Mouse (Mus musculus) forebrain, embryonic 11.5 days (tissue): ENCODE data around the gene Zfp715. TPM values are rescaled to one million over a fixed set of nuclear protein-coding genes. Genes with fewer than 3 reads are reported as not detected.
"Not testable (repeated sequence)": the region's sequence is repeated elsewhere in the genome, so short reads cannot be mapped to it uniquely, and the experiment has no call there.

ENCODE experiments used
- ATAC-seq: fragments of 200-750 bp; cut with Nextera tagmentation; replicated peaks from 2 replicates; pipeline ENCODE4 v1.8.0; 2017; ENCODE audit warnings: moderate TSS enrichment; ENCODE audit not compliant: low FRiP score
- DNase-seq: peaks from one replicate; pipeline ENCODE4 v3.0.0-alpha.2; 2017; ENCODE audit warnings: low spot score
- H3K27ac ChIP-seq: fragments of 300-500 bp; sonication (generic); 2 replicates; pipeline ENCODE4 v1.5.1; 2014; ENCODE audit warnings: low read depth, low read length
- H3K27me3 ChIP-seq: fragments of 300-500 bp; sonication (generic); 2 replicates; pipeline ENCODE4 v1.6.1; 2014; ENCODE audit warnings: mild to moderate bottlenecking, low read length, mixed read lengths; ENCODE audit not compliant: control insufficient read depth, insufficient read depth
- H3K36me3 ChIP-seq: fragments of 300-500 bp; sonication (generic); 2 replicates; pipeline ENCODE4 v1.6.1; 2014; ENCODE audit warnings: mild to moderate bottlenecking, low read length, moderate library complexity, mixed read lengths; ENCODE audit not compliant: control insufficient read depth, insufficient read depth
- H3K4me1 ChIP-seq: fragments of 300-500 bp; sonication (generic); replicated peaks from 2 replicates; pipeline ENCODE4 v1.6.1; 2014; ENCODE audit warnings: low read length, mixed read lengths; ENCODE audit not compliant: control insufficient read depth, insufficient read depth
- H3K4me2 ChIP-seq: fragments of 300-500 bp; sonication (generic); 2 replicates; pipeline ENCODE4 v1.6.1; 2014; ENCODE audit warnings: low read depth, mild to moderate bottlenecking, low read length, moderate library complexity, mixed read lengths; ENCODE audit not compliant: severe bottlenecking
- H3K4me3 ChIP-seq: fragments of 300-500 bp; sonication (generic); 2 replicates; pipeline ENCODE4 v1.5.1; 2014; ENCODE audit warnings: low read depth, low read length
- H3K9ac ChIP-seq: fragments of 300-500 bp; sonication (generic); 2 replicates; pipeline ENCODE4 v1.6.1; 2014; ENCODE audit warnings: low read length
- H3K9me3 ChIP-seq: fragments of 300-500 bp; sonication (generic); 2 replicates; pipeline ENCODE4 v1.6.1; 2016; ENCODE audit warnings: low read length, mixed read lengths; ENCODE audit not compliant: control insufficient read depth
- WGBS: fragments of 180-500 bp; shearing (Covaris S2); extraction: QIAGEN DNeasy Blood & Tissue Kit; methylation state at CpG from one replicate; pipeline ENCODE4 v1.1.7; 2014; 5-methylcytosine and 5-hydroxymethylcytosine counted together
- polyA plus RNA-seq: library from polyadenylated mRNA; unstranded; fragments of >200 nt; fragmentation: Nextera tagmentation; extraction: Ambion mirVana; gene quantifications from 2 replicates; pipeline ENCODE4 v1.2.1, GENCODE M21; 2014

Gene Zfp715
- polyA plus RNA-seq, 1 experiment from 2014 or later: 14.5 TPM

GRCm38 (mm10) chr7:43277401-43277800 lies 35.7 kb downstream of the Zfp715 start:
- H3K27me3 ChIP-seq: no peaks in the 10 kb centered on the region
- no peak overlapping the region for H3K4me2 ChIP-seq
- no peak overlapping the region for H3K4me3 ChIP-seq
- 73% methylated on average over 5 of the region's 5 CpGs for WGBS
- H3K9ac ChIP-seq: no peak overlapping the region
- no peaks in the 10 kb centered on the region; the same call in 1 of the 2 replicates for H3K9me3 ChIP-seq
- ATAC-seq (no peak), DNase-seq (no peak)
- no peaks in the 10 kb centered on the region for H3K4me1 ChIP-seq
- no peaks in the 10 kb centered on the region for H3K36me3 ChIP-seq
- H3K27ac ChIP-seq: no peak overlapping the region

- not testable (repeated sequence) for H3K9me3 ChIP-seq, H3K4me3 ChIP-seq, H3K9ac ChIP-seq, H3K27me3 ChIP-seq, H3K36me3 ChIP-seq, H3K4me2 ChIP-seq, H3K27ac ChIP-seq, DNase-seq, ATAC-seq, H3K4me1 ChIP-seq
- 54% methylated on average over 6 of the region's 7 CpGs for WGBS
These were observed 36.9 kb downstream of the Zfp715 start for GRCm38 (mm10) chr7:43276178-43276577.

GRCm38 (mm10) chr7:43273476-43273875 lies 39.6 kb downstream of the Zfp715 start:
- Histone ChIP-seq H3K9ac (no peak overlapping the region), H3K4me1 (no peaks in the 10 kb centered on the region), H3K9me3 (no peaks in the 10 kb centered on the region; the same call in 1 of the 2 replicates), H3K27me3 (no peaks in the 10 kb centered on the region), H3K36me3 (no peaks in the 10 kb centered on the region), H3K4me3 (no peak overlapping the region), H3K27ac (no peak overlapping the region), H3K4me2 (no peak overlapping the region)
- DNase-seq: no peak
- 85% methylated on average over 1 of the region's 1 CpGs for WGBS
- no peak for ATAC-seq

- ATAC-seq, H3K4me1 ChIP-seq, H3K27ac ChIP-seq, H3K9ac ChIP-seq, H3K4me2 ChIP-seq, H3K36me3 ChIP-seq, DNase-seq, H3K9me3 ChIP-seq, H3K4me3 ChIP-seq, H3K27me3 ChIP-seq: not testable (repeated sequence)
- 86% methylated on average over 13 of the region's 13 CpGs for WGBS
These were observed 45.7 kb downstream of the Zfp715 start for GRCm38 (mm10) chr7:43267359-43267758.

GRCm38 (mm10) chr7:43253540-43253939 lies 59.6 kb downstream of the Zfp715 start:
- H3K4me2 ChIP-seq: no peak overlapping the region
- no peaks in the 10 kb centered on the region for H3K36me3 ChIP-seq
- WGBS: 82% methylated on average over 7 of the region's 7 CpGs
- no peaks in the 10 kb centered on the region for H3K4me1 ChIP-seq
- ATAC-seq (no peak), DNase-seq (no peak)
- H3K9ac ChIP-seq: no peak overlapping the region
- no peaks in the 10 kb centered on the region for H3K27me3 ChIP-seq
- H3K9me3 ChIP-seq: peaks cover 3% of the 10 kb centered on the region; the same call in 1 of the 2 replicates
- H3K27ac ChIP-seq: no peak overlapping the region
- no peak overlapping the region for H3K4me3 ChIP-seq

- DNase-seq, H3K9me3 ChIP-seq, H3K27ac ChIP-seq, H3K36me3 ChIP-seq, H3K4me2 ChIP-seq, H3K4me1 ChIP-seq, H3K4me3 ChIP-seq, H3K9ac ChIP-seq, ATAC-seq, H3K27me3 ChIP-seq: not testable (repeated sequence)
- 73% methylated on average over 1 of the region's 1 CpGs for WGBS
These were observed 62.4 kb downstream of the Zfp715 start for GRCm38 (mm10) chr7:43250718-43251117.

Other genes starting within 250 kb of the Zfp715 start
- gene Zfp936, start 199.1 kb downstream of the Zfp715 start, polyA plus RNA-seq: not detected in 2 replicates
- gene Siglecf, start 38.0 kb upstream of the Zfp715 start, polyA plus RNA-seq: 0.16 and 0.23 TPM in 2 replicates
- 0.04 TPM in 1 of 2 replicates, not detected in the other for gene Siglecg, start 94.9 kb upstream of the Zfp715 start, polyA plus RNA-seq
- gene Lim2, start 114.4 kb upstream of the Zfp715 start, polyA plus RNA-seq: not detected in 2 replicates
- not detected in 2 replicates for gene Nkg7, start 123.8 kb upstream of the Zfp715 start, polyA plus RNA-seq
- not detected in 2 replicates for gene Cldnd2, start 127.5 kb upstream of the Zfp715 start, polyA plus RNA-seq
- 193 and 201 TPM in 2 replicates for gene Etfb, start 130.8 kb upstream of the Zfp715 start, polyA plus RNA-seq
- not detected in 2 replicates for gene Gm45233, start 130.8 kb upstream of the Zfp715 start, polyA plus RNA-seq
- 1.8 and 3.1 TPM in 2 replicates for gene Vsig10l, start 149.9 kb upstream of the Zfp715 start, polyA plus RNA-seq
- gene Iglon5, start 176.8 kb upstream of the Zfp715 start, polyA plus RNA-seq: 2.0 and 2.7 TPM in 2 replicates
- not detected in 2 replicates for gene 4931406B18Rik, start 192.6 kb upstream of the Zfp715 start, polyA plus RNA-seq
- 0.71 and 1.7 TPM in 2 replicates for gene Cd33, start 231.1 kb upstream of the Zfp715 start, polyA plus RNA-seq
- 6.7 and 6.8 TPM in 2 replicates for gene Zfp658, start 249.0 kb upstream of the Zfp715 start, polyA plus RNA-seq